Mouse (Mus musculus): ENCODE measurements around the gene Nrp2.

Gene Nrp2

DNA sequence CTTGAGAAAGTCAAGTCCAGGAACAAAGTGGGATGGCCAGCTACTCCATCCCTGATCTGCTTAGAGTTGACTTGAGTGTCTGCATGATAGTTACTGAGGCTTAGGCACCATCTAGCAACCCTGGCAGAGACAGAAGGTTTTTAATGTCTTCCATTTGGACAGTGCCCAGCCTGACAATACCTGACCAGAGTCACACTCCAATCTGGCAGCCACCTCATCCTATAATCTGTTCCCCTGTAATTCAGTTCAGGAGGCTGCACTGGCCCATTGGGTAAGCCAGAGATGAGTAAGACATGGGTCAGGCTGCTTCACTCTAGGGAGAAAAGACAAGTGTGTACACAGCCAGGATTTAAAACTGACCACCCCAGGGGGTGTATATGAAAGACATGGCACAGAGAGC is 79.5 kb downstream of the Nrp2 start:
- no peak for DNase-seq (ENCODE audit: low spot score in 2 of 2)

DNA sequence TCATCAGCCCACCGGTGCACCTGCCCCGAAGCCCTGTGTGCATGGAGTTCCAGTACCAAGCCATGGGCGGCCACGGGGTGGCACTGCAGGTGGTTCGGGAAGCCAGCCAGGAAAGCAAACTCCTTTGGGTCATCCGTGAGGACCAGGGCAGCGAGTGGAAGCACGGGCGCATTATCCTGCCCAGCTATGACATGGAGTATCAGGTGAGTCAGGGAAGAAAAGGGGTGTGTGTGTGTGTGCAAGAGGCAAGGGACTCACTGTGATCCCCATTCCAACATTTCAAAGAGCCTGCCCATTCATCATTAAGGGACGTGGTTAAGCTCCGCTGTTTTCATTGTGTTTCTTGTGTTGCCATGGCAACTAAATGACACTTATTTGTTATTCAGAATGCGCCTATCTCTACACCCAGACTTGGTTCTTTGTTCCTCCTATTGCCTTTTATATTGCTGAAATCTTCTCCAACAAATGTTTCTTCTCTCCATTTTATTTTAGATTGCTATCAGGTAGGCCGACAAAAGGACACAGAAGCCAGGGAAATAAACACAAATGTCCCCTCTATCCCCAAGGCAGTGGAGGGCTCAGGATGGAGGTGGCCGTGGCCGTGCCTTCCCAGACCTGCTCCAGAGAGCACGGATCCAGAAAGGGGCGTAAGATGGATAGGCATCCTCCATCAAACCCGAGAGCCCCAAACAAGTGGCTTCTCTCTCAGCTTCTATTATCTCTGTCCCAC is 80.4 kb downstream of the Nrp2 start:
- DNase-seq (ENCODE audit: low spot score in 2 of 2), result no peak

DNA sequence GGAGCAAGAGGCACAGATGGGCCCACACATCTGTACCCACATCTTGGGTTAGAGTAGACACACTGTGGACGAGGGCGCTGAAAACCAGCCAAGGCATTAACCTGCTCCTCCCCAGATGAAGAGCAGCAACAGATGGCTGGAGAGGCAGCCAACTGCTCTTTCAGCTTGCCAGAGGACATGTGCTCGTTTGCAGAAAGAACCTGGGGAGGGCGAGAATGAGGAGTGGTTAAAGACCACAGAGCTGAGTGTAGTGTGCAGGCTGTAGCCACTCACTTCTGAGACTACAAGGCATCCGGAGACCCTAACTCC is 81.0 kb downstream of the Nrp2 start:
- DNase-seq (ENCODE audit: low spot score in 2 of 2), result no peak

DNA sequence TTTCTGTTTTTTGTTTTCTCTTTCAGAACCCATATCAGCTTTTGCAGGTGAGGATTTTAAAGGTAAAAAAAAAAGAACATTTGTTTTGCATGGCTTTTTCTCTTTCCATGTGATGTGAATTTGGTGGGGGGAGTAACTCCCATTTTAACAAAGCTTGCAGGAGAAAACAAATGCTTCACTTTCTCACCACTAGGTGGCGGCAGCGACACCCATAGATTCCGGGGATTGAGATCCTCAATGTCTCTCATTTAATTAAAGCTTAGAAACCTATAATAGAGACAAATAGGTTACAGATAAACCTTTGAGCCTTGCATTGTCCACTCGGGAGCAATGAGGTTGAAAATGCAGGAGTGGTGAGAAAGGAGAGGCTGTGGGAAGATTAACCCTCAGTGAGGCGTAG is 83.2 kb downstream of the Nrp2 start:
- DNase-seq (ENCODE audit: low spot score in 2 of 2), result peak; percentile 87

DNA sequence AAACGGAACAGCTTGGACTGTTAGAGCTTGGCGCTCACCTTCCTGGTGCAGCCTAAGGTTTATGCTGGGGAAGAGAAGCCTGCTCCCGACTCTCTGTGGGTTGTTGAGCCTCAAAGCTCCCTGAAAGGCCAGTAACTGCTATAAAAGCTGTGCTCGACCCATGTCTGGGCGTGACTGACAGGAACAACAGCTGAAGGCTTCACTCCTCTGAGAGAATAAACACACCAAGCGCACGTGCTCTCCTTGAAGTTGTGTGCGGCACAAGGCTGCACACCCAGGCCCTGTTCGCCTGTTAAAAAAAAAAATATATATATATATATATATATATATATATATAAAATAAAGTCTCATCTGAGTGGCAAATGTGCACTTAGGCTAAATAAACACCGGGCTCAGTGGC is 84.5 kb downstream of the Nrp2 start:
- no peak for DNase-seq (ENCODE audit: low spot score in 2 of 2)

DNA sequence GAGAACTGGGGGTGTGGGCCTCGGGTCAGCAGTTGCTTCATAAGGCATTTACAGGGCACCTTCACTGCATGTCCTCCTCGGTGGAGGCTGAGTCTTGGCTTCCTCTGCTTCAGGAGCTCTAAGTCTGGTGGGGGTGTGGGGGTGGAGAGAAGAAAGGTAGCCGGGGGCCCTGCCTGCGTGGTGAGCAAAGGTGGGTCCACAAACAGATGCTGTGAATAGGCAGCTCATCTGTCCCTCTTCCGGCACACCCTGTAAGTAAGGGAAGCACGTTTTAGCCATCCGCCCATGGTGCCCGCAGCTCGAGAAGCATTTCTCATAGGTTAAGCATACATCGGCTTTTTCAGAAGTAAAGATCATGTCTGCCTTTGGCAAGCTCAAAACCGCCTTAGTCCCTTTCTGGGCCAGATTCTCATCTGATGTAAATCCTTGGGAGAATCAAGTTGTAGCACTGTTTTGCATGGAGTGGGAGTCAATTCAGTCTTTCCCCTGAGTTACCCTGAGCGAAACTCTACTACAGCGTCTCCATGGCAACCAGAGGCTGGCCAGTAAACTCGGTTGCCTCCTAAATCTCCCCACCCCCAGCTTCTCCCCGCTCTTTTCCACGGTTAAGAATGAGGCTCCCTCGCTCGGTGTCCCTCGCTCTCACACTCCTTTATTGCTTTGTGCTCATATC is 91.3 kb downstream of the Nrp2 start:
- DNase-seq (ENCODE audit: low spot score in 2 of 2), result peak; percentile 82 to 83

DNA sequence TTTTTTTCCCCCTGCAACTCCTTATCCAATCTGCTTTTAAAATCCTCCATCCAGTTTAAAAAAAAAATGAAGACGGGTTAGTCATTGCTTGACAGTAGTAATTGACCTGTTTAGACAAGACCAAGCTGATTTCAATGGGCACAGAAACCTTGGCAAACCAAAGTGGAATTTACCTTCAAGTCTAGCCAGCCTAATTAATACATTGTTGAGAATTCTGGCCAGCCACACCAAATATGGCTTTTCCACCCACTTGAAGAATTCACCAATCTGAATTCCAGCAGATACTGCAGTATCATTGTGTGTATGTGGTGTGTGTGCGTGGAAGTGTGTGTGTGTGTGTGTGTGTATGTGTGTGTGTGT is 91.8 kb downstream of the Nrp2 start:
- DNase-seq (ENCODE audit: low spot score in 2 of 2), result no peak

DNA sequence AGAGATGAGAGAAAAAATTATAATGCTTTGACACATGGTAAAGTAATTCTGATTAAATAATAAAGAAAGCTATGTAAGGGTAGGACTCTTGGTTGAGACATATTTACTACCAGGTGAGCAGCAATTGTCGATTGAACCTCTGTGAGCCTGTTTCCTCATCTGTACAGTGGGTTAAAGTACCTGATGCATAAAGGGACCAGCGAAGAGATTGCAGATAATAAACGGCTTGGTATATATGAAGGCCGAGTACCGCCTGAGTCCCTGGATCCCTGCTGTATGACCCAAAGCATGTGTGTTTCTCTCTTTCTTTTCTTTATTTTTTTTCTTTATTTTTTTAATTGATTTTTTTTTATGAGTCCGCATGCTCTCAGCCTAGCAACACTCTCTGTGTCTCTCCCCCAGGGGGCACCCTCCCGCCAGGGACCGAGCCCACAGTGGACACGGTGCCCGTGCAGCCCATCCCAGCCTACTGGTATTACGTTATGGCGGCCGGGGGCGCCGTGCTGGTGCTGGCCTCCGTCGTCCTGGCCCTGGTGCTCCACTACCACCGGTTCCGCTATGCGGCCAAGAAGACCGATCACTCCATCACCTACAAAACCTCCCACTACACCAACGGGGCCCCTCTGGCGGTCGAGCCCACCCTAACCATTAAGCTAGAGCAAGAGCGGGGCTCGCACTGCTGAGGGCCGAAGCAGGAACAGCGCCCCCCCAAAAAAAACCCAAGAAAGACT is 92.4 kb downstream of the Nrp2 start:
- DNase-seq (ENCODE audit: low spot score in 2 of 2), result peak in 1 of 2 experiments; percentile 42

DNA sequence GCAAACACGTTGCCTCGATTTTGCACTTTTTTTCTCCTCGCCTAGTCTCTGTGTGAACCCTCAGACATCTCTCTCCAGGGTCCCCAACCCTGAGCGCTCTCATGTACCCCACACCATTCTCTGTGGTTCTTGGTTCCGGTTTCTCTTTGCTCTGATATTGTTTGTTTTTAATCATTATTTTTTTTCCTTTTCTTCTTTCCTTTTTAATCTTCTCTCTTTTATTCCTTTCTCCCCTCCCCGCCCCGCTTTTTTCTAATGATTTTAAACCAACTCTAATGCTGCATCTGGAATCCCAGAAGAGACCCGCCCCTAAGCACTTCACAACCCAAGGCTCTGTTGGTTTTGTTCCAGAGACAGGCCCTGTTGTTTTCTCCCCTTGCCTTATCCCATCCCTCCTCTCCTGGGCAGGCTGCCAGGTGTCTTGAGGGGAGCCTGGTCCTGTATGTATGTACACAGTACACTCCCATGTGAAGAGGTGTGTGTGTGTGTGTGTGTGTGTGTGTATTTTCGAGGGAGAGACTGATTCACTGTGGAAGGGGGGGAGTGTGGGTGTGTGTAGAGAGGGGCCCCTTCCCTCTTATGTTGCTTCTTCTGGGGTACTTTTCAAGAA is 93.1 kb downstream of the Nrp2 start:
- DNase-seq (ENCODE audit: low spot score in 2 of 2), result no peak

DNA sequence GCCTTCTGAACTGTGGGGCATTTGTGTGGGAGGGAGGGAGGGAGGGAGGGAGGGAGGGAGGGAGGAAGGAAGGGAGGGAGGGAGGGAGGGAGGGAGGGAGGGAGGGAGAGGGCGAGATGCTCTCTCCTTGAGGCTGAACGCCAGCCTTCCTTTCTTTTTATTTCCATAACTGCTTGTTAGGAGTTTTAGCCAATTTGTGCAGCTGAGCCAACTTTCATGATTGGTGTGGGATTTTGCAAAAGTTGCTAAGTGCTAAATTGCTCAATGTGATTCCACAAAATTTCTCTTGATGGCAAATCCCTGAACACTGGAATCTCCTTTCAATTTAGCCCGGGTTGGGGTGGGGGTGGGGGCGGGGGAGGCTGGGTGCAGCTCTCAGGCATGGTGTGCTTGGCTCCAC is 96.3 kb downstream of the Nrp2 start:
- no peak for DNase-seq (ENCODE audit: low spot score in 2 of 2)

DNA sequence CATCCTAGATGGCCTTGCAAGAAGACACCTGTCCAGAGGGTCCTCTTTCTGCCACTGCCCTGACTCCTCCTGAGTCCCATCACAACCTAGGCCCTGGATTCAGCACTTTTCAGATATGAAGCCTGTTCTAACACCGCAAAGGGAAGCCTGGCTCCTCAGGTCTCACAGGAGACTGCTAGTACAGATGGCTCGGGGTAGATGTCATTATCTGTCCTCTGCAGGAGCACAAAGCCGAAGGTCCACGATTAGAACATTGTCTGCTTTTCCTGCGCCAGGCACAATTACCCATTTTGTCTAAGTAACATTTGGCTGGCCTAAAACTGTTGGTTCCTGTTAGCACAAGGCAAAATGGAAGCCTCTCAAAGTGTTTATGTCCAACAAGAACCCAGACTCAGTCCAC is 97.3 kb downstream of the Nrp2 start:
- no peak for DNase-seq (ENCODE audit: low spot score in 2 of 2)

DNA sequence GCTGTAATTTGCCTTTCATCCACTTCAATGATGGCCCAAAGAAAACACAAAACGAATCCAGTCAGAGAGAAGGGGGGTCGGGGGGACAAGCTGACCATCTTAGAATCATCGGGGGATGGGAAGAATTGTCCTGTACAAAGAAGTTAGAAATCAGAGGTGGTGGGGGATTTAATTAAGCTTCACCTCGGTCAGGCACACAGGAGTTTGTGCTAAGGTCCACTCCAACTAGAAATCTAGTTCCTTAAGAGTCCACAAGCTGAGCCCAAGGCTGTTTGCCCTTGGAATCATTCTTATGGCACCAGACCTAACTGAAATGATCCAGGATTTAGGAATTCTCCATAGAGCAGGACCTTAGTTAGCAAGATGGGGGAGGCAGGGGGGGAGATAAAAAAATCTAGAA is 98.3 kb downstream of the Nrp2 start:
- DNase-seq (ENCODE audit: low spot score in 2 of 2), result no peak

DNA sequence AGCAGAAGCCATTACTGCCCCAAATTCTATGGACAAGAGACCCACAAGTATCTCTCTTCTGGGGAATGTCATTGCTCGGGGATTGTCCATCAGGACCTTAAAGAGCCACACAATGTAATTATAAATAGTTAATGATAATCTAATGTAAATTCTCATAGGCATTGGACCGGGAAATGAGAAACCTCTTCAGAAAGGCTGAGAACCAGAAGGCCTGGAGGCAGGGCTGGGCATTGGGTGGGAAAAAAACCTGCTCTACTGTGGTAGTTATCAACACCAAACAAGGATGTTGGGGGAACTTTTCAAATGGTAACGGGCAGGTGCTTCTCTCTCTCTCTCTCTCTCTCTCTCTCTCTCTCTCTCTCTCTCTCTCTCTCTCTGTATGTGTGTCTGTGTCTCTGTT is 98.8 kb downstream of the Nrp2 start:
- no peak for DNase-seq (ENCODE audit: low spot score in 2 of 2)

DNA sequence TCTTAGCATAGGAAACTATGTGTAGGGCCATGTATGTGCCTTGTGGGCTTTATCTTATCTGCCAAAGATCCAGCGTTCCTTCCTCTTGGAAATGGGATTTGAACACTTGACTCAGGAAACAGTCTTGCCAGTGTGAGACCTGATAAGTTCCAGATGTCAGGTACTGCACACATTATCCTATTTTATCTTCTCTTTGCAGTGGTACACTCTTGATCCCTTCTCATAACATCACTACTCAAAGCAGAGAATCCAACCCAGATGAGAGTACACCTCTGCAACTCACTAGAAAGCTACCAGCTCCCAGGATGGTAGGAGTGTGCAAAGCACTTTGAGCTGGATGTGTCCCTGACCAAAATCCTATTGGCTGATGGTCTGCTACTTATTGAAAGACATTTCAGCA is 100.5 kb downstream of the Nrp2 start:
- no peak for DNase-seq (ENCODE audit: low spot score in 2 of 2)

DNA sequence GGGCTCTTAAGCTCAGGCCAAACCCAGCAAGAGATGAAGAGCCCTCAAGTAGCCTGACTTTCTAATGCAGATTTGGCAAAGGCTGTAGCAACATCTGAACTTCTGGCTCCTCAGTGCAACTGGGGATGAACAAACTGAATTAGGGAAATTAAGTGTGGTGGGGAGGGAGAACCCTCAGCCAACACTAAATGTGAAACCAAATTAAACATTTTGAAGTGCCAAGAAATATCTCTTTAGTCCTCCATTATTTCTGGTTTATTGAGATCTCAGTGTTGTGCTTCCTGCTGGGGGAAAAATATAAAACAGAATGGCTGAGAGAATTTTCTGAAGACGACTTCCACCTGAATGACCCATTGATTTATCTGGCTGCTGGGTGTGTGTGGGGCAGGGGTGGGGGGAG is 102.9 kb downstream of the Nrp2 start:
- no peak for DNase-seq (ENCODE audit: low spot score in 2 of 2)

DNA sequence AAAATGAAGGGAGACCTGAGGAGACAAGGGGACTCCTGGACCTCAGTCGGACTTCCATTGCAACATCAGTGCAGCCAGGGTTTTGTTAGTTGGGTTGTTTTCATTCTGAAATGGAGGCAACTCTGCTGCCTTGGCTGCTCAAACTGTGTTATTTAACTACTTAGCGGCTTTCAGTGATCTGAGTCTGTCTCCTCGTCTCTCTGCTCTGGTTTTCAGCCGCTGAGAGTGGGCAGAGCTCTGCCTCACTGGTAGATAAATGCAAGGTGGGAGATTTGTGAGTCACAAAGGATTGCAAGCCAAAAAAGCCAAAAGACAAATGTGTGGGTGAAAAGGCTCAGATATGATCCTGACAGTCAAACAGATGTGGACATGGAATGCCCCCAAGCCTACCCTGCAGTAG is 105.3 kb downstream of the Nrp2 start:
- peak; percentile 53 to 63 for DNase-seq (ENCODE audit: low spot score in 2 of 2)

DNA sequence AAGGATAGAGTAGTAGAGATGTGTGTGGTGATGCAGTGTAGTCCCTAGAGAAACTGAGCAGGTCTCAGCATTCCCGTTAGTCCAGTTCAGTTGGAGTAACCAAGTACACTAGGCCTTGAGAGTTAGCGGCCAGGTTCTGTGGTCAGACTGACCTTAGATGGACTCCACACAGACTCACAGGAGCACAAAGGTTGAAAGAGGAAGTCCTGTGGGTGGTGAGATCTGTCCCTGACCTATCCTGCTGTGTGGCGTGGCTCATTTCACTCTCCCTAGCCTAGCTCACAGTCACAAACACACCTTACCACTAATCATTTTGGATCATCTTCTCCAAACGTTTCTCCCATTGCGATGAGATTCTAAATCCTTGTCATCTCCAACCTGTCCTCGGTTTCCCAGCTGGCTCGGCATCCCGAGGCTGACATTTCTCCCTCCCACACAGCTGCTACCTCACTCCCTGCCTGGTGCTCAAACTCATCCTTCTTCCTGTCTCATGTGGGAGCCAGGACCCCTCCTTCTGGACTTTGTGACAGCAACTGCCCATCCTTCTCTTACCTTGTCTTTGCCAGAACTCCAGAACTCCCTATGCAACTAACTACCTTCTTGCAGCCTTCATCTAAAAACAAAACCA is 106.6 kb downstream of the Nrp2 start:
- DNase-seq (ENCODE audit: low spot score in 2 of 2), result peak in 1 of 2 experiments; percentile 32

DNA sequence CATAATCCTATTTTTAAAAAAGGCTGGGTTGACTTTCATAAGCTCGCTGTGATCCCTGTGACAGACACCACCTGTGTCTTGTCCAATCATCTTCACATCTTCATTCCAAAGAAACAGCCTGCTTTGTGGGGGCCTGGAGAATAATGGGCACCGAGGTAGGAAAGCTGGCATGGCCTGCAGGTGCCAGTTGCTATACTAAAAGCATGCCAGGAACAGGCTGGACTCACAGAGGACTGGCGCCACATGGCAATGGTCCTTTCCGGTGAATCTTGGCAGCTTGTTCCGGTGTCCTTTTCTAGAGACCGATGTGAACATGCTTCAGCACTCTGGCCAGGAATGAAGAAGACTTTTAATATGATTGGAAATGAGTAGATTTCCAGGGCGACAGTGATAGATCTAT is 108.1 kb downstream of the Nrp2 start:
- DNase-seq (ENCODE audit: low spot score in 2 of 2), result no peak

DNA sequence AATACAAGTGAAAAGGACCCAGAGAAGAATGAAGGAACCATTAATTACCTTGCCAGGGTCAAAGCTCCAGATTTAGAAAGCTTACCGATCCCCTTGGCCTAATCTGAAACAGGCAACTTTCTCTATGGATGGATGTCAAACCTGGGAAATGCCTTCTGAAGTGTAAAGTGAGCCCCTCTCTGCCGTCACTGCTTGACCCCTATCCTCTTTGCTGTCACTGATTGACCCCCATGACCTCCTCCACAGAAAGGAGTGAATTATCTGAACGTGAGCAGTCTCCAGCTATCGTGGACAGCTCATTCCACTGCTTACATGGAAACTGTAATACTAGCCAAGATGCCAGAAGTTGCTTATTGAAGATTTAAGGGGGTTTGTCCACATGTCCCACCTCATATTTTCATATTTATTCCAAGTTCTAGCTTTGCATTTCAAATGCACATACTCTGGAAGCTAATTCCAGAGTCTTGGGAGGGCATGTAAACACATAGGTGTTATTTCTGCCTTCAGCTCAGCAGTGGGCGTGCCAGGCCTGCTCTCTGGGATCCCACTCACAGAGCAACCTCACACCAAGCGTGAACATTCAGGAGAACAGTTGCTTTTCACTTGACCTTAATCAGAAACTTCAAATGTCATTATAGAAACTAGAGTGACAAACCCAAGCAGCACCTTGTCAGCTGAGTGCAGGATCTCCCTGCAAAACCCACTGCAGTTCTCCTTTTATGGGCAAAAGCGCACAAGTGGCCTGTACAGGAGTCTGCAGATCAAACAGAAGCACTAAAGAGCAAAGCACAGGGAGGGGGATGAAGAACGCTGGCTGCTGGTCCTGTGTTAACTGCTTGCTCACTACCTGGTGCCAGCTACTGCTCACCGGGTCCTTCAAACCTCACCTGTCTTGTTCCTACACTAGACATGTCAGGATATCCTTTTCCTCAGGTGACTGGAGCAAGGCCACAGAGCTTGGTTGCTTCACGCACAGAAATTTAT is 109.9 kb downstream of the Nrp2 start:
- no peak for DNase-seq (ENCODE audit: low spot score in 2 of 2)

DNA sequence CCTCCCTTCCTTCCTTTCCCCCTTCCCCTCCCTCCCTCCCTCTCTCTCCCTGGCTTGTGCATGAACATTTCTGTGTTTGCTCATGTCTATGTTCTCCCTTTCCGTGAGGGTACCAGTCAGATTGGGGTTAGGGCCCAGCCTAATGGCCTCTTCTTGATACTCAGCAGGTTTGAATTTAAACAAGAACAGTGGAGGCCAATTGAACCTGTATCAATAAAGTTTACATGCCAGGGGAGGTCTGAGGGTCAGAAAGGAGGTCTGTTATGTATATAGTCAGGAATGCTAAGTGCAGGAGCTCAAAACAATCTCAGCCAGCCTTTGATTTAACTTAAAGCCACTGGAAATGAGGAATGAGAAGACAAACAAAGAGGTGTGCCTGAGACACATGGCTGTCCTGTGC is 110.9 kb downstream of the Nrp2 start:
- no peak for DNase-seq (ENCODE audit: low spot score in 2 of 2)

DNA sequence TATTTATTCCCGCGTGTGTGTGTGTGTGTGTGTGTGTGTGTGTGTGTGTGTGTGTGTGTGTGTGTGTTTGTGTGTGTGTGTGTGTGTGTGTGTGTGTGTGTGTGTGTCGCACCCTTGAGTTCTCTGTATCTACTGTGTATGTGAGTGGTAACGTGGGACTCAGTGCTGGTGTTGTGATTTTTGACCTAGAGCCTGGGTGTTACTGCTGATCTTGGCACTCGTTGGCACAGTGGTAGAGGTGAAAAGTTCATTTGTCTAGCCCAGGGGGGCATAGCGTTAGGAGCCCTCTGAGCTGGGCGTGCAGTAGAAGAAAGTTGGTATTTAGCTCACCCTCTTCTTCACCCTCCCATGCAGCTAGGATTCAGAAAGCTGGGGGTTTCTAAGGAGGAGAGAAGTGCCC is 114.5 kb downstream of the Nrp2 start:
- no peak for DNase-seq (ENCODE audit: low spot score in 2 of 2)

Data from right cerebral cortex, adult 2 months (tissue).